Mouse (Mus musculus): ENCODE measurements around the gene Mtg2. TPM values are rescaled to one million over a fixed set of nuclear protein-coding genes. Genes with fewer than 3 reads are reported as not detected.

Mtg2 gene
- total and polyA plus RNA-seq, 3 experiments = 13.1 to 22.2 (median 13.5) TPM

Other genes with a start within 250 kb of the Mtg2 start
- 10 to 100 TPM; 19.3 to 22.5 TPM for gene Taf4, start 93.9 kb upstream of the Mtg2 start, total RNA-seq (2021)
- gene Taf4, start 93.9 kb upstream of the Mtg2 start, polyA plus RNA-seq (2012; rRNA removed) = 10.3 and 11.5 TPM in 2 replicates
- gene Lsm14b, start 45.6 kb upstream of the Mtg2 start, total RNA-seq (2021) = 10 to 100 TPM; 38.6 to 47.0 TPM
- 26.2 and 27.3 TPM in 2 replicates for gene Lsm14b, start 45.6 kb upstream of the Mtg2 start, polyA plus RNA-seq (2012; rRNA removed)
- 100 to 1,000 TPM; 212 to 248 TPM for gene Psma7, start 28.2 kb upstream of the Mtg2 start, total RNA-seq (2021)
- gene Psma7, start 28.2 kb upstream of the Mtg2 start, polyA plus RNA-seq (2012; rRNA removed) = 91.7 and 121 TPM in 2 replicates
- gene Ss18l1, start 28.1 kb upstream of the Mtg2 start, total RNA-seq (2021) = 10 to 100 TPM in 1 of 2 experiments, 1 to 10 TPM in 1; 6.7 to 11.8 TPM
- 14.2 and 18.1 TPM in 2 replicates for gene Ss18l1, start 28.1 kb upstream of the Mtg2 start, polyA plus RNA-seq (2012; rRNA removed)
- not detected for gene Hrh3, start 33.9 kb downstream of the Mtg2 start, total RNA-seq (2021)
- gene Hrh3, start 33.9 kb downstream of the Mtg2 start, polyA plus RNA-seq (2012; rRNA removed) = 0.16 and 0.86 TPM in 2 replicates
- 10 to 100 TPM; 41.8 to 42.3 TPM for gene Osbpl2, start 48.7 kb downstream of the Mtg2 start, total RNA-seq (2021)
- 15.8 and 21.7 TPM in 2 replicates for gene Osbpl2, start 48.7 kb downstream of the Mtg2 start, polyA plus RNA-seq (2012; rRNA removed)
- 100 to 1,000 TPM; 152 to 183 TPM for gene Adrm1, start 100.9 kb downstream of the Mtg2 start, total RNA-seq (2021)
- 280 and 296 TPM in 2 replicates for gene Adrm1, start 100.9 kb downstream of the Mtg2 start, polyA plus RNA-seq (2012; rRNA removed)
- 10 to 100 TPM; 30.7 to 35.0 TPM for gene Lama5, start 155.3 kb downstream of the Mtg2 start, total RNA-seq (2021)
- gene Lama5, start 155.3 kb downstream of the Mtg2 start, polyA plus RNA-seq (2012; rRNA removed) = 41.7 and 48.7 TPM in 2 replicates
- gene Rps21, start 186.8 kb downstream of the Mtg2 start, total RNA-seq (2021) = 100 to 1,000 TPM; 380 to 873 TPM
- 1,054 and 1,398 TPM in 2 replicates for gene Rps21, start 186.8 kb downstream of the Mtg2 start, polyA plus RNA-seq (2012; rRNA removed)
- gene Cables2, start 202.9 kb downstream of the Mtg2 start, total RNA-seq (2021) = 10 to 100 TPM; 13.1 to 14.7 TPM
- 19.4 and 28.8 TPM in 2 replicates for gene Cables2, start 202.9 kb downstream of the Mtg2 start, polyA plus RNA-seq (2012; rRNA removed)
- not detected for gene Rbbp8nl, start 219.3 kb downstream of the Mtg2 start, total RNA-seq (2021)
- gene Rbbp8nl, start 219.3 kb downstream of the Mtg2 start, polyA plus RNA-seq (2012; rRNA removed) = not detected in 2 replicates